Mouse (Mus musculus) thymus, adult 18-20 months (tissue): ENCODE measurements around the gene Opcml.

Source experiments
- DNase-seq, 2 experiments: peaks; one replicate each; pipeline ENCODE4 v3.0.0; 2022; ENCODE audit warnings: mixed read lengths in 2 of 2

Opcml gene

DNA sequence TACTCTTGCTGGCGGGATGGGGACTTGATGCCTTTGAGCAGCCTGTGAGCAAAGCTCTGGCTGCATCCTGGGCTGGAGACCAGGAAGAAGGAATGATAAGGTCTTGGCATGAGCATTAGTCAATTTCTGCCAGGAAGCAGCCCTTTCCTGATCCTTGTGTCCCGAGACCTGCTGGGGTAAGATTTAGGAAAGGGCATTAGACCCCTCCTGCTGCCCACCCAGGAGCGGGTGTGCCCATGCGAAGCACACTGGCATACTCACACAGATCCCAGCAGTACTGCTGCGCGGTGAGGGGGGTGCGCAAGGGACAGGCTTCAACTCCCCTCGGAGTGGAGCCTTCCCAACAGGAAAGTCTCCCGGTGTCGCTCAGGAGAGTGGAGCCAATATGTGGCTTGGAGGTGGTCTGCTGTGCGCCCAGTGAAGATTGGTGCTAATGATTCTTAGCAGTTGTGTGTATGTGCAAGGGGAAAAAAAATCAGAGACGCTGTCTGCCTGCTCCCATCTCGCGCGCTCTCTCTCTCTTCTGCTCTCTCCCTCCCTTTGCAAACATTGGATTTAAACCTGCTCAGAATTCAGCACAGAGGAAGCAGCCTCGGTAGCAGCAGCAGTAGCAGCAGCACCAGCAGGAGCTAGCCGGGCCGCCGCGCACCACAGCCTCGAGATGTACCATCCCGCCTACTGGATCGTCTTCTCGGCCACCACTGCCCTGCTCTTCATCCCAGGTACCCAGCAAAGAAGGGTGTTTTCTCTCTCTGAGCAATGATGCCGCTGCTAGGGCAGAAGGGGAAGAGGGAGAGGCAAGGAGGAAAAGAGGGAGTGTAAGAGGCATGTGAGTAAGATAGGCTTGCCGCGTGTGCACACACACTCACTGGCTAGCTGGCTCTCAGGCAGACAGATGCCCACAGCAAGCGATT, at the start of gene Opcml:
TSS of gene Opcml (plus strand) at position 51 of the 914 bp plus-strand sequence.
- DNase-seq: no peak

- no peak for DNase-seq
Measured at GRCm38 (mm10) chr9:27758709-27759108, 31.9 kb upstream of the Opcml start.

DNA sequence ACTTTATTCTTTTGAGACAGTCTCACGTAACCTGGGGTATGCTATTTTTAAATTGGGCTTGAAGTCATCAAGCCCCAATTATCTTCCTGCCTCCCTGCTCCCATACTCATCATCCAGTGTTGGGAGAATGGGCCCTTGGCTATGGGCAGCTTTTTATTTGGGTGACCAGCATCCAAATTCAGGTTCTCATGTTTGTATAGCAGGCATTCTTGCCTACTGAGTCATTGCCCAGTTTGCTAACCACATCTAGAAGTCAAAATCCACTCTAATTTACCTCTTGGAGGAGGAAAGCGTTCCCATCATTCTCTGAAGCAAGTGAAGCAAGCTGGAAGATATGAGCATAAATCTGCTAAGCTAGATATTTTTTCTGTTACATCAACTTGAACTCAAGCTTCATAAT, 29.4 kb upstream of the Opcml start:
- DNase-seq: no peak

GRCm38 (mm10) chr9:27766446-27766845, 24.1 kb upstream of the Opcml start:
- DNase-seq: no peak

DNA sequence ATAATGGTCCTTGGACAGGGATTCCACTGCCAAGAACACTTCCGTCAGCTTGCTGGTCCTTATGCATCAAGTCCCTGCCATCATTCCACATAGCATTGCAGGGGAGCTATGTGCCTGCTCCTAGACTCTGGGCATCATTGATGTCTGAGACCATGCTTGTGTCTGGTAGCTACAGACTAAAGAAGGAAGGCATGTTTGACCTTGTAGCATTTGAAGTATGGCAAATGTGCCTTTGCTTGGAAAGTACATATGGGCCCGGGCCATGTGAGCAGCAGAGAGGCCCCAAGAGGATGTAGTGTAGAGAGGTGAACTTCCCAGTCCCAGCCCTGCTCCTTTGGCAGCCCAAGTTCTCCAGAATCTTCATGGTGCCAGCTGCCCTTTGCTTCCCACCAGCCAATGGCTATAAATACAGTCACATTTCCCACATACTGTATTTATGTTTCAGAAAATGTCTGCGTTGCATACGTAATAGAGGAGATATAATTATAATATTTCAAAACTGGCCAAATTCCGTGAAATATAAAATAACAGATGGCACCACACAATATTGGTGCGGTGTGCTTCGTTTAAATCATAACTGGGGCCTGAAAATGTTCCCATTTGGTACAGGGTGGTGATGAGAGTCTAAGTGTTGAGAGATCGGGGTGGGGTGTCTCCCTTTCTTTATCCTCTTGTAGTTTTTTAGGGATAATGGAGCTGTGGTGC, 23.2 kb upstream of the Opcml start:
- DNase-seq: no peak

DNA sequence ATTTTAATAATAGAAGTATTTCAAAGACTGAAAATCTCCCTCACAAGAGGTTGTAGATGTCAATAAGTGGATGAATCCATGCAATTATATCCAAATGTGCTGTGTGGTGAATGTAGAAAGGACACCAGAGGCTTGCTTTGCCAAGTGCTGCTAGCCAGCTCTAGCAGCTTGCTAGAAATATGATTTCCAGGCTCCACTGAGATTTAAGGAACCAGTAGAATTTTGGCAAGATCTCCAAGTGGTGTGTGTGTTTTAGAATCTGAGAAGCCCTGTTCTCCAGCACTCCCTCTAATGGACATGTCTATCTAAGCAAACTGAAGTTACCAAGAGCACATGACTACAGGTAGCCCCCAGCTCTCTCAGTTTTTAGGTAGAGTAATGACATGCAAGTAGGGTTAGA, 21.8 kb upstream of the Opcml start:
- DNase-seq: no peak

GRCm38 (mm10) chr9:27781291-27781993, 9.1 kb upstream of the Opcml start:
- DNase-seq: no peak

GRCm38 (mm10) chr9:27781994-27782337, 8.6 kb upstream of the Opcml start:
- DNase-seq: no peak

DNA sequence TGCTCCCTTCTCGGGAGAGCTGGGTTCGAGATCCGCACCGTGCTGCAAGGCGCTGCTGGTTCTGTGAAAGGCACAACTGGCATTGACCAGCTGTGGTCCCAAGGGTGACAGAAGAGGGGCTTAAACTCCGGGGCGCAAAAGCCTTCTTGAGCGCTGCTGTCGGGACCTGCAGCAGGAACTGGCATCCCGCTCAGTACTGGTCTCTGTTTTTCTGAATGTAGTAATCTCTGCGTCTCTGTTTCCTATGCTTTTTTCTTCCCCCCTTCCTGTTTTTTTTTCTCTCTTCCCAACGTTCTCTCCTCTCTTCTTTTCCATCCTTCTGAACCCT, 1.0 kb downstream of the Opcml start:
- no peak for DNase-seq

DNA sequence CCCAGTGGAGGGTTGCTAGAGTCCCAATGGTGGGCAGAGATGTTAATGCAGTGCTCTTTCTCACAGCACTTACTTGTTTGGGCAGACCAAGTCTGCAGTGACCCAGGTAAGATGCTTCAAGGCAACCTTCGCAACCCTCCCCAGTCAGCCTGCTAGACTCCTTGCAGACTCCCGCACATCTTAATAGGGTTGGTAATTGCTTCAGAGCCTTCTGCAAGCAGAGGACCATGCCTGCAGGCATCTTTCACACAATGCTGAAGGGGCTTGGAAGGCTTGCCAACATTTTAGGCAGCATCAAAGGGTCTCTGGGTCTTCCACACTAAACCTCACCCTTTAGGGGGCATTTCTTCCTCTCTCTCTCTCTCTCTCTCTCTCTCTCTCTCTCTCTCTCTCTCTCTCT, 1.7 kb downstream of the Opcml start:
- no peak for DNase-seq

- DNase-seq: no peak
Measured at GRCm38 (mm10) chr9:27792994-27793393, 2.4 kb downstream of the Opcml start.

GRCm38 (mm10) chr9:27796535-27796934, 6.0 kb downstream of the Opcml start:
- no peak for DNase-seq

- DNase-seq: no peak
Measured at GRCm38 (mm10) chr9:27800992-27801391, 10.4 kb downstream of the Opcml start.

- no peak for DNase-seq
Measured at GRCm38 (mm10) chr9:27801807-27802206, 11.2 kb downstream of the Opcml start.

DNA sequence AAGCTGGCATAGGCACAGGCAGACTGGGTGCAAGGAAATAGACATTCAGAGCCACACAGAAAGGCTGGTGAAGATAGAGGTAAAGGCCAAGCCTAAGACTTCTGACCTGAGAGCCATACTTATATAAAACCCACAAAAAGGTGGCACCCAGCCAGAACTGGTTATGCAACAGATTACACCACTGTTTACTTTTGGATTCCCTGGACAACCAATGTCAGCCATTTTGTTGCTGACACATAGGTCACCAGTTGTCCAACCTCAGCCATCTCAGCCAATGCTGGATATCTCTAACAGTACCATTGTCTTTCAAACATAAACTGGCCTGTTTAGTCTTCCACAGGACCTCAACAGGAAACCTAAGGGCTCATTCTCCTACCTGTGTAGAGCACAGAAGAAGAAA, 11.8 kb downstream of the Opcml start:
- no peak for DNase-seq

GRCm38 (mm10) chr9:27804461-27804860, 13.9 kb downstream of the Opcml start:
- no peak for DNase-seq

DNA sequence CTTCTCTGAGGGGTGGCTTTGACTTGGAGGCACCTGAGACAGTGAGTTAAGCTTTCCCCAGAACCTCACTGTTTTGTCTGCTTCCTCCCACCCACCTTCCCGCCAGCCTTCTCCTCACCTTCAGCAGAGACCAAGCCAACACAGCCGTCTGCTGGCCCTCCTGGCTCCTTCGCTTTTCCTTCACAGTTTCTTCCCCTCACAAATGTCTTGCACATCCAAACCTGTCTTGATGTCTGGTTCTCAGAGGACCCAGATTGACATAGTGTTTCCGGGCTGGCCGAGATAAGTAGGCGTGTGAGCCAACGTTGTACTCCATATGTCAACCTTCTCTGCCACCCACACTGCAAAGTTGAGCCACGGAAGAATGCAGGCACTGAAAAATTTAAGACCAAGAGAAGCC, 19.2 kb downstream of the Opcml start:
- DNase-seq: no peak

DNA sequence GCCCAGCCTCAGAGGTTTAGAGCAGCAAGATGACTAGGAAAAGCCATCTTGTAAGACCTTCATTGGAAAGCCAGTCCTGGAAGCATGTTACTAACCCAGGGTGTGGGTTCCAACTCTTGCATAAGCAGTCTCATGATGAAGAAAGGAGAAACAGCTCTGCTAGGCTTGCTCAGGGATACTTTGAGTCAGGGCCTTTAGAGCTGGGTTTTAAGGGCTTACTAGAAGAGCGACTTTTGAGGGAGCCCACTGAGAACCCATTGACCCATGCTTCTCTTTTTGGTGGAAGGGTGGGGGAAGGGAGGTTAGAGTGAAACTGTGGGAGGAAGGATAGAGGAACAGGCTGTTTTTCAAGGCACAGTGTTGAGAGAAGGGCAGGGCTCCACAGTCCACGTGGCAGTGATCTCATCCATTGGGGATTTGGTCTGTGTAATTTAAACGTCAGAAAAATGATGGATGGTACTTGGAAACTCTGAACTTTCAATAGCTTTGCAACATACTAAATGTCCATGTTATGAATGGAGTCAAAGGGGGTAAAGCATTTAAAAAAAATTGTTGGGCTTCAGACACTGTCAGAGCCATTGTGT, 22.7 kb downstream of the Opcml start:
- DNase-seq: no peak

- DNase-seq: no peak
Measured at GRCm38 (mm10) chr9:27814161-27814560, 23.6 kb downstream of the Opcml start.

- no peak for DNase-seq
Measured at GRCm38 (mm10) chr9:27821197-27821596, 30.6 kb downstream of the Opcml start.

DNA sequence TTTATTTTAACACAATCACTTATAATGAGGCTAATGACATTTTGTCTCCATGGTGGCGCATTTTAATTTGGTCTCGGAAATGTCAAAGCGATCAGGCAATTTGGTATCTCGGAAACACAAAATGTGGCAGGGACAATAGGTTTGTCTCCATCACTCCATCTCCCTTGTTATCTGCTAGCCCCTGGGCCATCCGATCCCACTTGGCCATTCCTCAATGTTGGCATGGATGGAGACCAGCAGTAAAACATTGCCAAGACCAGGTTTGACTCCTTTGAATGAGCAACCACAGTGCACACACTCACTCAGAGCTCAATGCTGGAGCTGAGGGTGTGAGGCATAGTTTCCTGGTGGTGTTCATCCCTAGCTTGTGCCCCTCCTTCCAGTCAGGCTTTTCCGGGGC, 32.1 kb downstream of the Opcml start:
- DNase-seq: no peak

DNA sequence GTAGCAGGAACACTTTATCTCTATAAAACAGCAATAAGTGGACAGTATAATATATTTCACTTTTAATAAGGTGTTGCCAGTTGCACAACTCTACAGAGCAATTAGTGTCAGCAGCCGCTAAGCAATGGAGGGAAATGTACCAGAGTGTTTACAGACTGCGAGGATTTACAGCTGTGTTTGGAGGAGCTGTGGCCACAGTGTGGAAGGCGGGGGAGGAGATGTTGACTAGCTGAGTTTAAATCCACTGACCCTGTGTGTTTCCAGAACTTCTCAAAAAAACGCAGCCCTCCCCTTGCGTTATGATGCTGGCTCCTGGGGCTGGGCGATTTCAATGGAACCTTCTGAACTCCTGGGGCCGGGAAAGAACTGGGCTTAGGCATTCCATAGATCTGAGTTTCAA, 33.8 kb downstream of the Opcml start:
- DNase-seq: no peak

GRCm38 (mm10) chr9:27830519-27830918, 39.9 kb downstream of the Opcml start:
- DNase-seq: no peak
